Mouse (Mus musculus) heart, postnatal 4 days (tissue): Measurements from ENCODE around the gene Clic5. TPM values are rescaled to one million over a fixed set of nuclear protein-coding genes. Genes with fewer than 3 reads are reported as not detected.
"Not testable (repeated sequence)": the region's sequence is repeated elsewhere in the genome, so short reads cannot be mapped to it uniquely, and the experiment has no call there.

ENCODE experiments used
- DNase-seq: peaks from one replicate; pipeline ENCODE4 v3.0.0; 2021
- total RNA-seq, 2 experiments: library from RNA; stranded (reverse); gene quantifications; 2 replicates each; pipeline ENCODE4 v1.2.3; 2021

Gene Clic5
- total RNA-seq: 10 to 100 TPM; 75.6 to 78.3 TPM

DNA sequence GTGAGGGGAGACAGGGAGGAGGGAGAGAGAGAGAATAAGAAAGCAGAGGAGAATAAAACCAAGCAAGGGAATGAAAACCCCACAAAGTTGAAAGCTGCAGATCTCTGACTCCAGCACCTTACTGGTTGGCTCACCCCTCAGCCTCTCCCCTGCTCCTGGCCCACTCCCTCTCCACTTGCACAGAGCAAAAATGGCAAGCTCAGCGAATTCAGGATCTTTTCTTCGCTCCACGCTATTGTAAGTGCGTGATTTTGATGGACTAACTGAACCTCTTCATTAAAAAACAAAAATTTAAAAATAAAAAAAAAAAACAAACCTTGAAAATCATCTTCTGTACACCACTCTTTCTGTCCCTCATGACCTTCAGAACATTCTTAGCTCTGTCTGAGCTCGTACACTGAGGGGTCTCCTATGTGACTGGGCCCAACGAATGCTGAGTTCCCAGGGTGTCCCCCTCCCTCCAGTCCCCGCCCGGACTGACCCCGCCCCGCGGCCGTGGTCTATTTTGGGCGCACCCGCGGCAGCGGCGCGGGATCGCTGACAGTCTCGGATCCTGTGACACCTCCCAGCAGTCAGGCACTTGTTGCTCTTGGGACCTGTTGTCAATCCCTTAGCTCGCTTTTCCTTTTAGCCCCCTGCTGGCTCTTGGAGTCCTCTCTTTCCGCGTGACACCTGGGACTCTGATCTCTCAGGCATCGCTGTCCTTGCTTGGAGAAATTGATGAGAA, at the start of gene Clic5:
Clic5 (plus strand) TSS at position 543 of the 727 bp plus-strand sequence.
- peak; percentile 84 for DNase-seq

DNA sequence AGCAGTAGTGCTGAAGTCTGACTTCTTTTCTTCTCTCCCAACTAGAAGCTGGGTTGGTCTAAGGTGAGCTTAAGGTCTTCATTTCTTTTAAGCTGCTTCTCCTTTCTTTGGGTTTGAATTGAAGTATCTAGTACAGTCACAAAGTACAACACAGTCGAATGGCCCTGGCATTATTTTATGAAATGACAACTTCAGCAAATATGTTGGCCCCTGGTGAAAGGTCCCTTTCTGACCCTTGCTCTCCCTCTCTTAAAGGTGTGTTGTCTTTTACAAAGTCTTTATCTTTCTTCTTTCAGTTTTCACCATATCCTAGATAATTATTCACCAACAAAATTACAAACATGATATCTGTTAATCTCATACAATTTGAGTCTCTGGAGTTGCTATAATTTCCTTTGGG, 42.6 kb upstream of the Clic5 start:
- DNase-seq: no peak

DNA sequence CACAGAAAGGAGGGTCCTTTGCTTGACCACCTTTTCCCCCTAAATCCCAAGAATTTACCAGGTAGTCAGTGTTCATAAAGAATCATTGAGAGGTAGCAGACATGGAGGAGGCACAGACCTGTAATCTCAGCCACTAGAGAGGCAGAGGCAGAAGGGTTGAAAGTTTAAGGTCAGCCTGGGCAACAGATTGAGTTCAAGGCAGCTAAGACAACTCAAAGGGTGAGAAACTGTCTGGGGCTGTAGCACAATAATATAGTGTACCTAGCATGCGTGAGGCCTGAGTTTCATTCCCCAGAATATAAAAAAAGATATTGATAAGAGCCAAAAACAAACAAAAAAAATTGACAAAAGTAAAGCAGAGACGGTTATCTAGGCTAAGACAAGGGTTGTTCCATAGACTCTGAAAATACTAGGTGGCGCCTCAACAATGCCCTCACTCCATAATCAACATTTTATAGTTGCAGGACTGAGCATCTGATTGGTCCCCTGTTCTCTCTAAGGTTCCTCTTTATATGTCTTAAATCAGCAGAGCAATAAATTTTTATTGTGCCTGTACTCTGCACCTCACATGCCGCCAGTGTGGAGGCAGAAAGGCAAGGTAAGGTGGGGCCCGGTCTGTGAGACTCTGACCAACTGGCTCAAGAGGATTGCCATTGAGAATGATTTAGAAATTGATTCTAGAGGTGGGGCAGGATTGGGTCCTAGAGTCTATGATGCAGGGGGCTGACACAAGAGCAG, 40.1 kb upstream of the Clic5 start:
- no peak for DNase-seq

DNA sequence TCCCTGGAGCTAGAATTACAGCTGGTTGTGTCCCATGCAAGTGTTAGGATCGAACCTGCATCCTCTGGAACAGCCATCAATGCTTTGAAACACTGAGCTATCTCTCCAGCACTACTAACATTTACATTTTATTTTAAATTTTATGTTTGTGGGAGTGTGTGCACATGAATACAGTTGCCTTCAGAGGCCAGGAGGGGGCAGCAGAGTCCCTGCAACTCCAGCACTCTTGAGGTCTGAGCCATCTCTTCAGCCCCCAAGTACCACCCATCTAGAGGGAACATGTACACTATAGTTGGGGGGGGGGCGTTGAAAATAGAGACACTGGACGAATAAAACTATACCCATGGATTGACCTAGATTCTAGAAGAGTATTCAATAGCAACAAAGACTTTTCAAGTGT, 37.3 kb upstream of the Clic5 start:
- DNase-seq: peak; percentile 75

DNA sequence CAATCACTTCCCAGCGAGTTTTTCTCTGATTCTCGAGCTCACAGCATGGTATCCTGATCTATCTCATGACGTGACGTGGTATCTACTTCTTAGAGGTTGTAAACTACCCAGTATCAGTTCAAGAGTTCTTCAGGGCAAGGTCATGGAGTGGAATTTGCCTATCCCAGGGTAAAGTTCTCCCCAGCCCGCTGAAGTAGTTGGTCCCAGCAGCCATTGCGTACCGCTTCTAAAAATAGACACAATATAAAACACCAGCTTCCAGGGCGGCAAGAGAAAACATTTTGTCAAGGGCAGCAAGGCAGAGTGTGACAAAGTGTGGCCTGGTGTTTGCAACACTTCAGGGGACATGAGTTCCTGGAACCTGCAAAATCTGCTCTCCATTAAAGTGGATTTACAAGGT, 36.5 kb upstream of the Clic5 start:
- DNase-seq: peak; percentile 36

DNA sequence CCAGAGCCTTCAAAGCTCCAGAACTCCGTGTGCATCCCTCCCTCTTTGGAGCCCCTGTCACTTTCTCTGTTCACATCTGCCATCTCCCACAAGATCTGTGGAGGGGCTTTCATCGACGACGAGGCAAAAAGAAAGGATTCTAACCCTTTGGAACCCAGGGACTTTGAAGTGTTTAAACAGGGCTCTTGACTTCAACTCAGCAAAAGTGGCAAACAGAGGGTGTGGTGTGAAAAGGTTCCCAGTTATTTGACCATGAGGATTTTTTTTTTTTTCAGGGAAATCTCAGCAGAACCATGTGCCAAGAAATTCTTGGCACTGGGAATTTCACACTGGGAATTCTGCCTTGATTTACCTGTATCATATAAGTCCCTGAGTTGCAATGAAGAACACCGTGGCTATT, 34.5 kb upstream of the Clic5 start:
- no peak for DNase-seq

DNA sequence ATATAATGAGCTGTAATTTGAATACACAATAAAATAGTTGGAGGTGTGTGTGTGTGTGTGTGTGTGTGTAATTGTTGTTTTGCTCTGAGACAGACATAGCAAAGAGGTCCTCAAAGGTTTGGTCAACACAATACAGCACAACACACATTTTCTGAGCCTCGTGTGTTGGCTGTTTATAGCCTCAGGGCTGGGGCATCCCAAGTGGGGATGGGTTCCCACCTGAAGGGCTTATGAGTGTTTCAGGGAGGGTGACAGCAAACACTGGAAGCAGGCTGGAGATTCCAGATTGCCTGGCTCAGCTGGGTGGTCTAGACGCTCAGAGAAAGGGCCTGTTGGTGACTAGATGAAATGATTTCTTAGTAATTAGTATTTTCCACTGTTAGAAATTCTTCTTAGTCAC, 33.2 kb upstream of the Clic5 start:
- no peak for DNase-seq

DNA sequence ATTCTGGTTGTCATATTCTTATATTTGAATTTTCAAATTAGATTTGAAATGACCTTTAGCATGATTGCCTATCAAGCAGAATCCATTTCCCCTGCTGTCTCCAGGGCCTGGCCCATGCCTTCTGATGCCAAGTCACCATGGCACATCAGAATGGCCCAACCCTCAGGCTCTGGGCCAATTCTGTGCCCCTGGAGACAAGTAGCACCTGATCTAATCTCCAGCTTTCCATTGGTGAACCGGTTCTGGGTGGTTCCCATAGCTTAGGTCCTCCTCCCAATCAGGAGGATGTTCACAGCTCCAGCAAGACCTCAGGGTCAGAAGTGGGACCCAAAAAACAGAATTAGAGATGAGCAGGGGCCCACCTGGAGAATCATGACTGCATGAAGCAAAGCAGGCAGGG, 30.2 kb upstream of the Clic5 start:
- DNase-seq: no peak

DNA sequence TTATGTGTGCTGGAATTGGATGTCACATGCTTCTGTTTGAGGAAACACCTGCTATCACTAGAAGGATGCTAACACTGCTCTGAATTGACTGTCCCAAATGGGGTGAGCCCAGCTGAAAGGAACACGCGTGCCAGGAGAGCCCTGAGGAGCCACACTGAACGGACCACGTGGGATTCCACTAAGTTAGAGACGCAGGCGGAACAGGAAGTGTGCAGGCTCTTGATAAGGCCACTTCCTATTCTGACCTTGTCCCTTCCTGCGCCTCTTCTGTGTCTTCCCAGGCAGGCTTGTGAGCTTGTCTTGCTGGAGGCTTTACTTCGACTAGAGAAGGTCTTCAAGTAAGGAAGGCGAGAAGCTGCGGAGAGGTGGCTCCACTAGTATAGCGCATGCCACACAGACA, 27.9 kb upstream of the Clic5 start:
- no peak for DNase-seq

DNA sequence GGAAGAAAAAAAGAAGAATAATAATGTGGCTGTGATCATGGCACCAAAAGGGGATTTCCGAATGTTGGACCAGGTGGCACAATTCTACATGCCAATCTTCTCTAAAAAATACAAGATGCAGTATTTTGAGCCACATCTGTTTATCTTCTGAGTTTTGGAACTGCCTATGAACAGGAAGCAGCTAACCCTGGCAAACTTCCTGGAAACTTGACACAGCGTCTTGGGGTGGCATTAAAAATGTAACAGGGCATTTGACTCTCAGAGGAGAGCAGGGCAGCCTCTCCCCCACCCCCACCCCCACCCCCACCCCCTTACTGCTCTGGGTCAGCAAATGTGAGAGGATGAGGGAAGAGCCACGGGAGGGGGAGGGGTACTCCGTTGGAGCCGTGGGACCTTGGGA, 25.9 kb upstream of the Clic5 start:
- DNase-seq: no peak

DNA sequence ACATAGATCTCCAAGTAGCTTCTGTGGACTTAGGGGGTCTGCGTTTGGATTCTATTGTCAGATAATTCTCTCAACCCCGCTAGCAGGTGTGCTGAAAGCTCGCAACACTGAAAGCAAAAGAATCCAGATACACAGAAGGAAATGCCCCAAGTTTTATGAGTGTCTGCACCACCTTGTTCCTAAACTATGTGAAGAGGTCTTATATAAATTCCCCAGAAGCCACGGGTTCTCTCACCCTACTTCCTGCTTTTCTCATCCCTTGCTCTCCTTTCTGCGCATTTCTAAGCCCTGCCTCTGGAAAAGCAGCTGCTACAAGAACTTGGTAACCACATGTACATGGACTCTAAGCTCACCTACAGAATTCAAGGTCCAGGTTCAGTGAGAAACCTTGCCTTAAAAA, 25.4 kb upstream of the Clic5 start:
- no peak for DNase-seq

DNA sequence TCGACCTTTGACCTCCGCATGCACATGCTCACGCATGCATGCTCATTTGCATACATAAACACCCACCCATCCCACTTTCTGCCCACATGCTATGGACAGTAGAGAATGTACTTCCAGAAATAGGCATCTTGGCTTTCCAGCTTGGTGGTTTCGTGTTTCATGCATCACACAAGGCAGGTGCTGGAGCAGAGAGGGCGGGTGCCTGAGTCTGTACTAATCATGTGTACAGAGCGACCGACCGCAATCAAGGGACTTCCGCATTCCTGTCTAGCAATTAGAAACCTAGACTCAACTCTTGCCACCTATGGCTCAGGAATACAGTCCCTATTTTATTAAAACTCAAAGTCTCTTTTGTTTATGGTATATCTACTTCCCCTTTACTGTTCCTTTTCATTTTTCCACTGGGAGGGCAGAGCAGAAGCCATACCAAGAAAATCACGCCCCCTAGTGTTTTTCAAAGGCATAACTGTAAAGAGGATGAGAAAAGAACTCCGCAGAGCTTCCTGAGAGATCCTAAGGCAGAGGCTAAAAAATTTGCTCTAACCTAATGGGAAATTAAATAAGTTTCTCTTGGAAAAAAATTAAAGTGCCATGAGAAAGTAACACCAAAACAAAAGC, 22.5 kb upstream of the Clic5 start:
- no peak for DNase-seq

DNA sequence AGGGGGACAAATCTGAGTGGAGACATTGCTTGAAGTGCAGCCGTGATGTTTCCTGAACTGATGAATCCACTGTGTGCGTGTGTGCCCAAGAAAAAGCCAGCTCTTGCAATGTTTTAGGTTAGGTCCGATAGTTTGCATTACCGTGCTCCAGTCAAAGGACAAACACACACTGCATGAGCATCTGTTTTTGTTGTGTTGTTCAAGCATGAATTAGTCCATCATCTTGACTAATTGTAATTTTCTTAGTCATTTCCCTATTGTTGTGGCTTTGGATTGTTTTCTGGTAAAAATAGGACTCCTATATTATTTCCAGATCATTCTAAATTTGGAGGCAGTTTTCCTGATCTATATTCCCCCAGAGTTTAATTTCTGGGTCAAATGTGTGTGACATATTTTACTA, 18.7 kb upstream of the Clic5 start:
- no peak for DNase-seq

DNA sequence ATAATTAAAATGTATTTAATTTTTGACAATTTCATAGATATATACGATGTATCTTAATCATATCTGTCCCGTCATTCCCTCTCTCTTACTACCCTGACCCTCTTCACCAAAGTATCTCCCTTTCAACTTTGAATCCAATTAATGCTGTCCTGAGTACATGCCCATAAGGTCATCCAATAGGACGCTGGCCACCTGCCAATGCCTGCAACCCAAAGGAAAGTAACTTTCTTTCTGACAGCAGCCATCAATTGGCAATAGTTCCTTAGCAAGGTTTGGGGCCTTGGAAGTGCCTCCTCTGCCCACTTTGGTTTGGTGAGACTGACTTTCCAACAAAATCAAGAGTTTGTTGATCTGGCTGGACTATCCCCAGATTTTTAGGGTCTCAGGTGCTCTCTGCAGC, 18.1 kb upstream of the Clic5 start:
- DNase-seq: peak; percentile 50

DNA sequence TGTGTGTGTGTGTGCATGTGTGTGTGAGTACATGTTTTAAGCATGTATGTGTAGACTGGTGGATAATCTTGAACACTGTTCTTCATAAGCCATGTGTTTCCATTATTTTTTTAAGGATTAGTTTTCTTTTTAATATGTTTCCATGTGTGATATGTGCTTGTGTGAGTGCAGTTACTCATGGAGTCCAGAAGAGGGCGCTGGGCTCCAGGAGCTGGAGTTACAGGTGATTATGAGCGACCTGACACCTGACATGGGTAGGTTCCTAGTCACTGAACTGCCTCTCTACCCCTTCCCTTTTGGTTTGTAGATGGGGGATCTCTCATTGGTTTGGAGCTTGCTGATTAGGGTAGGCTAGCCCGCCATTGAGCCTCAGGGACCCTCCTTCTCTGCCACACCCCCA, 16.5 kb upstream of the Clic5 start:
- no peak for DNase-seq

DNA sequence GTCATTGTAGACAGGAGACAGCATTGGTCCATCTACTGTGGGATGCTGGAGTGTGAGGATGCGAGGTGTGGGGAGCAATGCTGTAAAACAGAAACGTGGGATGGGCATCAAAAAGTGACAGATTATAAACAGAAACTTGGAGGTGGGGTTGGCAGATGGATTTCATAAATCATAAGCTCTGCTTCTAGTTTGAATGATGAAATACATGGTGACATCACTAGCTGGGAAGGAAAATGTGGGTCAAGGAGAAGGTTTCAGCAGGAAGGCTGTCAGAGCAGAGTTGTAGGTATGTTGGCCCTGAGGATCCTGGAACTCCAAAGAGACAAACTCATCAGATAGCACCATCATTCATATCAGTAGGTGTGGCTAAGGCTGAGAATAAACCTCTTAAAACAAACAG, 15.0 kb upstream of the Clic5 start:
- DNase-seq: no peak

DNA sequence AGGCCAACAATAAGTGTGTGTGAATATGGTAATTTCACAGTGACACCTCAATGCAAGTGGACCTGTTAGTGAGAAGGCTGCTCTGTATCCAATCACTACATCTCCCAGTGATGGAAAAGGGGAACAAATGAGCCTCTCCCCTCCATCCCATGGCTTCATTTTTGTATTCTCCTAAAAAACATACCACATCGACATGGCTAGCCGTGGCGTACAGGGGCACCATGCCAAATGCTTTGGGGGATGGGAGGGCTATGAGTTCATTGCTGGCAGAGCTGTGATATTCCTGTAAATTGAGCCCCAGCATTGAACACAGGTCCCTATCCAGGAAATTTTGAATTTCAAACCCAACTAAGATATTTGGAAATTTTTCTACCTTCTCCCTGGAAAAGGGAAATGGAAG, 11.1 kb upstream of the Clic5 start:
- DNase-seq: no peak

DNA sequence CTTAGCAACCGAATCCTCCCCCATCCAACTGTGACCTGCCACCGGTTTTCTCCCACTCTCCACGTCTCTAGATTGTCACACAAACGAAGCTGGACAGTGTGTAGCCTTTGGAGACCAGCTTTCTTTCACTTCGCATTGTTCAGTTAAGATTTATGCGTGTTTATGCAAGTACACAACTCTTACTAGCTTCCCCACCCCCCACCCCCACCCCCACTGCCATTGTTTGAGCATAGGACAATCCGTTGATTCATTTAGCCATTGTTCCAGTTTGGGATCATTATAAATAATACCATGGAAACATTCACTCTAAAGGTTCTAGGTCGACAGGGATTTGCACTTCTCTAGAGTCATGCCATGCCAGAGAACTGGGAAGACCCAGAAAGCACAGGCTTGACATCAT, 7.0 kb upstream of the Clic5 start:
- DNase-seq: no peak

DNA sequence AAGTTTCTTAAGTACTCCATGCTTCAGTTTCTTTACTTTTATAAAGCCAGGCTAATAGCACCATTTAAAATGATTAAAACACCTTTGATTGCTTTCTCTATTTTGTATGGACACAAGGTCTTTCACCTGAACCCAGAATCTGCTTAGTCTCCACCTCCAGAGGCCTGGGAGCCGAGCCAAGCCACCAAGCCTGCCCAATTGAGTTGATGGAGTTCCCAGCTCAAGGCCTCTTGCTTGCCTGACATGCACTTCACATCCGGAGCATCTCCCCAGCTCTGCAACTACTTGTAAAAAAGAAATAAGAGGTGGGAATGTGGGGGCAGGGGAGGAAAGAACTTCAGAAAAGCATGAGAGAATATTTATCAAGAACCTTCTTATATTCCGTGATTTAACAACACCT, 1.5 kb upstream of the Clic5 start:
- DNase-seq: no peak

DNA sequence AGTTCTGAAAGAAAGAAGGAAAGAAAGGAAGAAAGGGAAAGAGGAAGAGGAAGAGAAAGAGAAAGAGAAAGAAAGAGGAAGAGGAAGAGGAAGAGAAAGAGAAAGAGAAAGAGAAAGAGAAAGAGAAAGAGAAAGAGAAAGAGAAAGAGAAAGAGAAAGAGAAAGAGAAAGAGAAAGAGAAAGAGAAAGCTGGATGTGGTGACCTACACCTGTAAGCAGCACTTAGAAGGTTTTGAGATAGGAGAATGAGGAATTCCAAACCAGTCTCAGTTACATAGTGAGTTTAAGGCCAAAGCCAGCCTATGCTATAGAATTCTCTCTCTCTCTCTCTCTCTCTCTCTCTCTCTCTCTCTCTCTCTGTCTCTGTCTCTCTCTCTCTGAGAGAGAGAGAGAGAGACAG, 847 bp upstream of the Clic5 start:
- not testable (repeated sequence) for DNase-seq

DNA sequence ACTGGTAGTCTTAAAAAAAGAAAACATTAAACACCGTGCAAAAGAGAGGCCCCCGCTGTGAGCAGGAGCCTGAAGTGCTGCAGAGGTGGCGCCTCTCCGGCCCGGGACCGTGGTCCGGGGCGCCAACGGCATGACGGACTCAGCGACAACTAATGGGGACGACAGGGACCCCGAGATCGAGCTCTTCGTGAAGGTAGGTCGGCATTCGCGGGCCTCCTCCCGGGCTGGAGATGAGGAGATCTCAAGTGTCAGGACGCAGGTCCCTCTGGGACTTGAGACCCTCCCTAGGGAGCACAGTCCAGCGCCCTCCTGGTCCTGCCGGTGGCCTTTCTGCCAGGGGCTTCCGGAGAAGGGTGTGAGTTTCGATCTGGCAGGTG, 373 bp downstream of the Clic5 start:
- DNase-seq: peak; percentile 46

DNA sequence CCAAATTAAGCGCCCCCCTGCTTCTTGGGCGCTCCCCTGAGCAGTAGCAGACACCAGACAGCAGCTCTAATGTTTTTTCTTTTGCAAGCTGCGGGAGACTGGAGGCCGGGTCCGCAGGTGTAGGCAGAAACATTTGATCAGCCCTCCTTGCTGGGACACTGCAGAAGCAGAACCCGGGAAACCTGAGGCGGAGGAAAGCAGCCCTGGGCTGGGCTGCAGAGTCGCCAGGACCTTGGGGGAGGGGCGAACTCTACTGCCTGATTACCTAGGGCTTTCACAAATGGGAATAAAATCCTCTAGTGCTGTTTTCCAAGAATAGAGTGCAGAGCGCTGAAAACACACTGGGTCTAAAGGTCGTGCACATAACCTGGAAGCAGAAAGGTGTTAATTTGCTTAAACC, 1.3 kb downstream of the Clic5 start:
- DNase-seq: peak; percentile 55

DNA sequence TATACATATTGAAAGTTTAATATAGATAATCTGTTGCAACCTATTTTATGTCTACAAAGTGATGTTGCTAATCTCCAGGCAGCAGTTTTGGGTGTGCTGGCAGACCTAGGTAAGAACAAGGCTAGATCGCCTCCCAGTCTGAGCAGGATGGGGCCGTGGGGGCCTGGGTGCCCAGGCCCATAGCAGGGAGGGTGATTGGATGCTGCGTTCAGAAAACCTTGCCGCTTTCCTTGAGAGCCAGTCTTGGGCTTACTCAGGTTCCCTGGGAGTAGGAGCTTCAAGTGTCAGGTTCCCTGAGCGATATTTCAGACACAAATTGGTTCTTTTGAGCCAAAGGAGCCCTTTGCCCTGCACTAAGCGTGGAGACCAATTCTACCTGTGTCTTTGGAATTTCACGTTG, 1.9 kb downstream of the Clic5 start:
- DNase-seq: no peak

DNA sequence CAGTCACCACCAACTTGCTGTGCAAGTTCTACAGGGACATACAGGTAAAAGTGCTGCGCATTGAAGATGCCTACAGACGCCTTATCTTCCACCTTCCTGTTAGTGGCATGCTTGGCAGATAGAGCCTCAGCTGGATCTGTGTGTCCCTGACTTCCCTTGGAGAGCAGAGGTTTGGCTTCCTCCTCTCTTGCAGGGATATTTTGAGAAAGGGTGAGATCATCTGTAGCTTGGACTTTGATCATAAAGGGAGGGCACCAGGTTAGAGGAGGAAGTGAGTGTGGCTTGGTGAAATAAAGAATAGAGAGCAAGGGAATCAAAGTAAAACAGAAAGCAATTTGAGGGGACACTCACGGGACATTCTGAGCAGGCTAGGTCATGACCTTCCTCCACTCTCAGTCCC, 4.6 kb downstream of the Clic5 start:
- DNase-seq: no peak
